In the genomic region with DNA sequence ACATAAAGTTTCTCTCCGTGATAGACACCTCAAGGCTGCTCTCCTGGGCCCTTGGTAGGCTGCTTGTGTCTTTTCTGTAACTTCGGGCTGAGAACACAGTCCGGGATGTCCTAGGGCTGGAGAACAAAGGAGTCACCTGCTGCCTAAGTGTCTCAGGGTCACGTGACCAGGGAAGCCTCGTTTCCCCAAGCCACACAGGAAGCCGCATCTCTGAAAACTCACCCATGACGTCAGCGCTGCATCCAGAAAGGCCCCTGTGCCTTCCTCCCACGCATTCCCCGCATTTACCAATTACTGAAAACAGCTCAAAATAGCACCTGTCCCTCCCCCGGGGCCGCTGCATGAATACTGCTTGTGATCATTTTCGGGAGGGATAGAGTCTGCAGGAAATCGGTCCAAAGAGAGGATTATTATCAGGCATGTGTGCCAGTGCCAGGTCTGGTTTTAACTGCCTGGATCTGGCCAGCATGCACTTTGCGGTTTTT, we compare ENCODE assay signal across 9 mouse cellular contexts.
DNase-seq lines count a peak whose midpoint lies in the region; ATAC-seq and TF ChIP-seq lines count a peak whose summit lies in the region.
"Had no signal": no experiment of that assay in that cellular context is flagged by ENCODE, and none has a peak within 500 bp of the region (broad histone marks: within the 10 kb centered on the region; RNA-seq: fewer than 3 reads in every experiment).

No protein-coding gene starts in this region.

- intact Hi-C loops in gastrocnemius, postnatal 14 days (cut with DNase I; ENCODE audit: low total_unique reads): no loop called here

- DNase-seq in lung, postnatal 10 days: peak; percentile 22
- DNase-seq in lung, adult 2 months: no peak
- peak; percentile 27 for DNase-seq in cerebellum, adult 11-12 months
- DNase-seq in induced T-regulatory cell, adult 2 months (ENCODE audit: low read depth): peak; percentile 89
- peak; percentile 5 for DNase-seq in lung, postnatal 25 days (ENCODE audit: low spot score)
- DNase-seq in telencephalon, adult 2 months (ENCODE audit: low read depth, low spot score): peak; percentile 77
- DNase-seq in gastrocnemius, postnatal 14 days: no peak

- WGBS in lung, adult 2 months: 21% methylated on average over 15 of the region's 15 CpGs

- peak; percentile 28; the same call in 1 of the 2 replicates for ATAC-seq in frontal cortex, adult (ENCODE audit: low TSS enrichment)

- no peak overlapping the region for H3K4me3 ChIP-seq in lung, adult 2 months (replicated peaks; ENCODE audit: extremely low read depth, low read depth, low read length)
- H3K4me3 ChIP-seq: limb, embryonic 13.5 days had no signal

- H3K4me1 ChIP-seq in lung, adult 2 months (ENCODE audit: control insufficient read depth, insufficient read depth, low read length): no peaks in the 10 kb centered on the region

- no peak for TF ChIP-seq CTCF in lung, adult 2 months (IDR thresholded peaks at IDR 0.05; ENCODE audit: insufficient read depth, low read length)

- TF ChIP-seq POLR2A in lung, adult 2 months (IDR thresholded peaks at IDR 0.05; ENCODE audit: borderline replicate concordance, extremely low read depth, low read depth, low read length): no peak

Comparison
In these comparisons a context has a peak if more than half of its experiments do, and no peak if none do; other contexts are left out.
1. DNase-seq: peak in lung, postnatal 10 days (single experiment), cerebellum, adult 11-12 months (single experiment), induced T-regulatory cell, adult 2 months (single experiment), lung, postnatal 25 days (single experiment) and telencephalon, adult 2 months (single experiment); none in lung, adult 2 months (single experiment) and gastrocnemius, postnatal 14 days (single experiment).